28 mouse cellular contexts compared by ENCODE assay signal in the genomic region with DNA sequence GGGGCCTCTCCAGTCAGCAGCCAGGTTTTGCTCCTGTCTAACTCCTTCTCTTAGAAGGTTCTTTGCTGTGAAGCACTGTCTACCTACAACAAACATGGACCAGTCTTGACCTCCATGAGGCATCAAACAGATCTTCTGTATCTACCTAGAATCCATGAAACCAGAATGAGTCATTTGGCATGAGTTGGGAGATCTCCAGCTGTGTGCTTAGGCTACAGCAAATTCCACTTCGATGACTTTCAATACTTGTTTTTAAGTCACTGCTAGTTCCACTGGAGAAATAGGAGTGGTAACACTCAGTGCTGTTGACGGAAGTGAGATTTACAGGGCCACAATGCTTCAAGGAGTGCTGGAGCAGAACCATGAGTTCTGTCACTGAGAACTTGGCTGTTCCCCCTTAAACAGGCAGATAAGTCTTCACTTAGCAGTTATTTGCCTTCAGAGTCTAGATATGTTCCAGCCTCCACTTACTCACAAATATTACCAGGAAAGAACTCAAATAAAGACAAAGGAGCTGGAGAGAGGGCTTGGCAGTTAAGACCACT.
DNase-seq lines count a peak whose midpoint lies in the region; ATAC-seq lines count a peak whose summit lies in the region.
"Had no signal": no experiment of that assay in that cellular context is flagged by ENCODE, and none has a peak within 500 bp of the region (broad histone marks: within the 10 kb centered on the region; RNA-seq: fewer than 3 reads in every experiment).

No protein-coding gene starts in this region.

- H3K27ac ChIP-seq in forebrain, embryonic 12.5 days = no peak overlapping the region
- H3K27ac ChIP-seq: embryonic facial prominence, embryonic 12.5 days; embryonic facial prominence, embryonic 15.5 days; forebrain, embryonic 10.5 days; gastrocnemius, adult 2 months; heart, embryonic 15.5 days; hindbrain, embryonic 14.5 days; hindbrain, postnatal 0 days had no signal

- no peaks in the 10 kb centered on the region for H3K36me3 ChIP-seq in forebrain, embryonic 12.5 days (replicated peaks)
- H3K36me3 ChIP-seq: embryonic facial prominence, embryonic 12.5 days; embryonic facial prominence, embryonic 15.5 days; forebrain, embryonic 10.5 days; heart, embryonic 12.5 days; heart, embryonic 15.5 days had no signal

- peaks cover 5% of the 10 kb centered on the region; the same call in 1 of the 2 replicates for H3K27me3 ChIP-seq in forebrain, embryonic 12.5 days
- H3K27me3 ChIP-seq: embryonic facial prominence, embryonic 12.5 days; embryonic facial prominence, embryonic 15.5 days; heart, embryonic 12.5 days; heart, embryonic 15.5 days had no signal

- no peak overlapping the region for H3K4me2 ChIP-seq in forebrain, embryonic 12.5 days
- H3K4me2 ChIP-seq: embryonic facial prominence, embryonic 12.5 days; embryonic facial prominence, embryonic 15.5 days; heart, embryonic 12.5 days; heart, embryonic 15.5 days; hindbrain, embryonic 14.5 days had no signal

- H3K4me1 ChIP-seq in forebrain, embryonic 12.5 days = peaks cover 18% of the 10 kb centered on the region
- H3K4me1 ChIP-seq: embryonic facial prominence, embryonic 12.5 days; embryonic facial prominence, embryonic 15.5 days; heart, embryonic 12.5 days; heart, embryonic 15.5 days had no signal

- no peak overlapping the region for H3K9ac ChIP-seq in forebrain, embryonic 12.5 days
- H3K9ac ChIP-seq: embryonic facial prominence, embryonic 12.5 days; embryonic facial prominence, embryonic 15.5 days; heart, embryonic 12.5 days; heart, embryonic 15.5 days; hindbrain, embryonic 14.5 days had no signal

- no peak overlapping the region for H3K4me3 ChIP-seq in forebrain, embryonic 12.5 days (replicated peaks)
- H3K4me3 ChIP-seq: embryonic facial prominence, embryonic 12.5 days; embryonic facial prominence, embryonic 15.5 days; forebrain, embryonic 10.5 days; gastrocnemius, adult 2 months; heart, embryonic 12.5 days; heart, embryonic 15.5 days had no signal

- no peaks in the 10 kb centered on the region for H3K9me3 ChIP-seq in forebrain, embryonic 12.5 days
- H3K9me3 ChIP-seq: embryonic facial prominence, embryonic 12.5 days; embryonic facial prominence, embryonic 15.5 days; forebrain, embryonic 10.5 days; heart, embryonic 12.5 days; heart, embryonic 15.5 days had no signal

- ATAC-seq in forebrain, embryonic 12.5 days (ENCODE audit: low FRiP score) = no peak
- ATAC-seq in CD4-positive, CD25-positive, alpha-beta regulatory T cell, adult 4 months = no peak
- ATAC-seq: forebrain, embryonic 14.5 days; hindbrain, postnatal 0 days; inflammation-experienced regulatory T-cells, adult 6 months; intestine, embryonic 16.5 days had no signal

- WGBS in forebrain, embryonic 12.5 days = 85% methylated on average over 2 of the region's 2 CpGs

- DNase-seq in gastrocnemius, adult 18-20 months (ENCODE audit: low spot score) = peak; percentile 16
- no peak for DNase-seq in gastrocnemius, postnatal 4 days (ENCODE audit: low spot score in 2 of 2)
- peak; percentile 15 for DNase-seq in 3134 (ENCODE audit: extremely low read depth, insufficient read length, low spot score)
- peak; percentile 6 for DNase-seq in NIH3T3 (ENCODE audit: low read depth)
- peak; percentile 56 for DNase-seq in brain, adult 2 months (ENCODE audit: low read depth, low spot score)
- DNase-seq in kidney, adult 8-10 months = no peak
- DNase-seq: adrenal gland, postnatal 10 days; adrenal gland, postnatal 36 days; cerebellum, adult 11 months; cerebellum, adult 9-11 months; cerebellum, postnatal 25 days; gastrocnemius, adult 2 months; gastrocnemius, postnatal 14 days; heart, postnatal 14 days; heart, postnatal 4 days; kidney, adult 18-20 months had no signal

Comparison
In these comparisons a context has a peak if more than half of its experiments do, and no peak if none do; other contexts are left out.
1. DNase-seq: peak in gastrocnemius, adult 18-20 months (single experiment), 3134 (single experiment), NIH3T3 (single experiment) and brain, adult 2 months (single experiment); none in gastrocnemius, postnatal 4 days (0 of 2) and kidney, adult 8-10 months (0 of 2).